15 mouse cellular contexts compared by ENCODE assay signal in genomic region chr1:168292106-168292505, GRCm38 (mm10).
DNase-seq lines count a peak whose midpoint lies in the region; ATAC-seq and TF ChIP-seq lines count a peak whose summit lies in the region.
"Had no signal": no experiment of that assay in that cellular context is flagged by ENCODE, and none has a peak within 500 bp of the region (broad histone marks: within the 10 kb centered on the region; RNA-seq: fewer than 3 reads in every experiment).

No protein-coding gene starts in this region.

- no peaks in the 10 kb centered on the region for H3K9me3 ChIP-seq in heart, embryonic 12.5 days (replicated peaks)
- H3K9me3 ChIP-seq in heart, embryonic 11.5 days (replicated peaks; ENCODE audit: control insufficient read depth, low read length): no peaks in the 10 kb centered on the region
- H3K9me3 ChIP-seq in liver, embryonic 12.5 days (replicated peaks): no peaks in the 10 kb centered on the region
- no peaks in the 10 kb centered on the region for H3K9me3 ChIP-seq in hindbrain, postnatal 0 days (ENCODE audit: low read length)
- H3K9me3 ChIP-seq: liver, embryonic 15.5 days had no signal

- peak overlapping the region; percentile 90; the same call in 1 of the 2 replicates for H3K27ac ChIP-seq in heart, embryonic 12.5 days (ENCODE audit: poor library complexity, severe bottlenecking)
- no peak overlapping the region for H3K27ac ChIP-seq in heart, embryonic 11.5 days (ENCODE audit: low read depth, low read length)
- H3K27ac ChIP-seq in liver, adult 2 months (replicated peaks; ENCODE audit: insufficient read depth, low read depth, low read length): no peak overlapping the region
- no peak overlapping the region for H3K27ac ChIP-seq in liver, embryonic 12.5 days
- H3K27ac ChIP-seq in hindbrain, postnatal 0 days: peak overlapping the region; percentile 16; the same call in 1 of the 2 replicates
- H3K27ac ChIP-seq: macrophage had no signal

- peaks cover 67% of the 10 kb centered on the region for H3K4me1 ChIP-seq in heart, embryonic 12.5 days (replicated peaks)
- peaks cover 59% of the 10 kb centered on the region for H3K4me1 ChIP-seq in heart, embryonic 11.5 days (ENCODE audit: control insufficient read depth, insufficient read depth, low read length)
- peaks cover 6% of the 10 kb centered on the region; the same call in 1 of the 2 replicates for H3K4me1 ChIP-seq in liver, adult 2 months (ENCODE audit: control insufficient read depth, insufficient read depth, low read length)
- peaks cover 64% of the 10 kb centered on the region for H3K4me1 ChIP-seq in liver, embryonic 12.5 days
- peaks cover 39% of the 10 kb centered on the region for H3K4me1 ChIP-seq in hindbrain, postnatal 0 days (ENCODE audit: insufficient read depth, low read length)

- H3K4me2 ChIP-seq in heart, embryonic 12.5 days: no peak overlapping the region
- H3K4me2 ChIP-seq in heart, embryonic 11.5 days: no peak overlapping the region
- H3K4me2 ChIP-seq in liver, embryonic 12.5 days: no peak overlapping the region
- no peak overlapping the region for H3K4me2 ChIP-seq in hindbrain, postnatal 0 days (ENCODE audit: low read depth, low read length)
- H3K4me2 ChIP-seq: liver, embryonic 15.5 days had no signal

- intact Hi-C loops in left cerebral cortex, postnatal 10 days (cut with DNase I): no loop called here

- no peak overlapping the region for H3K4me3 ChIP-seq in heart, embryonic 12.5 days
- no peak overlapping the region for H3K4me3 ChIP-seq in heart, embryonic 11.5 days (ENCODE audit: low read depth, low read length)
- no peak overlapping the region for H3K4me3 ChIP-seq in liver, adult 2 months (ENCODE audit: insufficient read depth, low read depth, low read length)
- no peak overlapping the region for H3K4me3 ChIP-seq in liver, embryonic 12.5 days
- no peak overlapping the region for H3K4me3 ChIP-seq in hindbrain, postnatal 0 days (ENCODE audit: low read length)
- H3K4me3 ChIP-seq: liver, embryonic 15.5 days had no signal

- no peaks in the 10 kb centered on the region for H3K36me3 ChIP-seq in heart, embryonic 12.5 days
- no peaks in the 10 kb centered on the region for H3K36me3 ChIP-seq in heart, embryonic 11.5 days (ENCODE audit: control insufficient read depth, insufficient read depth, low read length)
- H3K36me3 ChIP-seq in liver, adult 2 months (ENCODE audit: control insufficient read depth, insufficient read depth, low read length): no peaks in the 10 kb centered on the region
- H3K36me3 ChIP-seq in liver, embryonic 12.5 days: peaks cover 8% of the 10 kb centered on the region; the same call in 1 of the 2 replicates
- H3K36me3 ChIP-seq in hindbrain, postnatal 0 days (ENCODE audit: insufficient read depth, low read length): no peaks in the 10 kb centered on the region
- H3K36me3 ChIP-seq: liver, embryonic 15.5 days had no signal

- H3K79me2 ChIP-seq in liver, adult 2 months (ENCODE audit: control insufficient read depth, insufficient read depth, low read length): no peaks in the 10 kb centered on the region

- no peak for ATAC-seq in heart, embryonic 12.5 days (ENCODE audit: insufficient number of reproducible peaks, low FRiP score)
- no peak for ATAC-seq in heart, embryonic 11.5 days (replicated peaks; ENCODE audit: insufficient number of reproducible peaks, low FRiP score, low TSS enrichment)
- no peak for ATAC-seq in liver, embryonic 12.5 days
- ATAC-seq in hindbrain, postnatal 0 days: no peak
- ATAC-seq: CD4-positive, CD25-positive, alpha-beta regulatory T cell, adult 4 months; intestine, embryonic 16.5 days had no signal

- TF ChIP-seq POLR2A in liver, adult 2 months (IDR thresholded peaks at IDR 0.05; ENCODE audit: extremely low read depth, insufficient read depth, low read length): no peak

- 59% methylated on average over 9 of the region's 9 CpGs for WGBS in heart, embryonic 12.5 days
- 61% methylated on average over 9 of the region's 9 CpGs for WGBS in heart, embryonic 11.5 days (ENCODE audit: insufficient replicate concordance)
- WGBS in liver, adult 2 months: 51% methylated on average over 9 of the region's 9 CpGs
- WGBS in liver, embryonic 12.5 days (ENCODE audit: insufficient replicate concordance): 75% methylated on average over 9 of the region's 9 CpGs
- 52% methylated on average over 9 of the region's 9 CpGs for WGBS in hindbrain, postnatal 0 days

- no peak overlapping the region for H3K9ac ChIP-seq in heart, embryonic 12.5 days
- H3K9ac ChIP-seq in heart, embryonic 11.5 days (ENCODE audit: low read depth, low read length): no peak overlapping the region
- H3K9ac ChIP-seq in liver, adult 2 months (ENCODE audit: low read depth, low read length): no peak overlapping the region
- no peak overlapping the region for H3K9ac ChIP-seq in liver, embryonic 12.5 days
- H3K9ac ChIP-seq in hindbrain, postnatal 0 days (replicated peaks; ENCODE audit: low read length): no peak overlapping the region
- H3K9ac ChIP-seq: liver, embryonic 15.5 days had no signal

- no peak for TF ChIP-seq CTCF in liver, adult 2 months (IDR thresholded peaks at IDR 0.05; ENCODE audit: low read depth, low read length)
- TF ChIP-seq CTCF in hindbrain, postnatal 0 days (IDR thresholded peaks at IDR 0.05; ENCODE audit: low read depth): no peak

- DNase-seq in liver, adult 2 months (ENCODE audit: extremely low read depth, low read depth, low spot score): peak; percentile 34
- peak; percentile 32 for DNase-seq in adrenal gland, postnatal 25 days
- no peak for DNase-seq in hindbrain, postnatal 0 days (ENCODE audit: low spot score)
- DNase-seq in right cerebral cortex, postnatal 10 days (ENCODE audit: low spot score in 2 of 2): no peak
- DNase-seq in left cerebral cortex, postnatal 10 days (ENCODE audit: extremely low spot score in 1 of 2, low spot score in 2 of 2): no peak
- DNase-seq: layer of hippocampus, adult 9-11 months; retina, postnatal 1 day; spleen, adult 18-20 months had no signal

- H3K27me3 ChIP-seq in heart, embryonic 12.5 days (replicated peaks): no peaks in the 10 kb centered on the region
- H3K27me3 ChIP-seq in heart, embryonic 11.5 days (ENCODE audit: control insufficient read depth, insufficient read depth, low read length): no peaks in the 10 kb centered on the region
- H3K27me3 ChIP-seq in liver, adult 2 months (ENCODE audit: control insufficient read depth, insufficient read depth, low read length): no peaks in the 10 kb centered on the region
- peaks cover 9% of the 10 kb centered on the region for H3K27me3 ChIP-seq in liver, embryonic 12.5 days (replicated peaks)
- no peaks in the 10 kb centered on the region for H3K27me3 ChIP-seq in hindbrain, postnatal 0 days (ENCODE audit: insufficient read depth, low read length)

Comparison
In these comparisons a context has a peak if more than half of its experiments do, and no peak if none do; other contexts are left out.
1. H3K27ac ChIP-seq: peak in heart, embryonic 12.5 days (single experiment) and hindbrain, postnatal 0 days (single experiment); none in heart, embryonic 11.5 days (single experiment), liver, adult 2 months (single experiment) and liver, embryonic 12.5 days (single experiment).
2. DNase-seq: peak in liver, adult 2 months (single experiment) and adrenal gland, postnatal 25 days (single experiment); none in hindbrain, postnatal 0 days (single experiment), right cerebral cortex, postnatal 10 days (0 of 2) and left cerebral cortex, postnatal 10 days (0 of 2).